Mouse (Mus musculus) embryonic facial prominence, embryonic 13.5 days (tissue): ENCODE results near the gene Ilf3. TPM values are rescaled to one million over a fixed set of nuclear protein-coding genes. Genes with fewer than 3 reads are reported as not detected.
"Not testable (repeated sequence)": the region's sequence is repeated elsewhere in the genome, so short reads cannot be mapped to it uniquely, and the experiment has no call there.

ENCODE experiments used
- ATAC-seq: fragments of 200-750 bp; cut with Nextera tagmentation; 2 replicates; pipeline ENCODE4 v1.8.0; 2017; ENCODE audit warnings: low read depth; ENCODE audit not compliant: insufficient number of reproducible peaks, insufficient read depth, low FRiP score, low TSS enrichment
- H3K27ac ChIP-seq: fragments of 300-500 bp; sonication (generic); 2 replicates; pipeline ENCODE4 v1.5.1; 2015; ENCODE audit warnings: moderate library complexity, mild to moderate bottlenecking, inconsistent platforms
- H3K27me3 ChIP-seq: fragments of 300-500 bp; sonication (generic); 2 replicates; pipeline ENCODE4 v1.6.1; 2015; ENCODE audit warnings: mild to moderate bottlenecking, inconsistent platforms
- H3K36me3 ChIP-seq: fragments of 300-500 bp; sonication (generic); 2 replicates; pipeline ENCODE4 v1.6.1; 2015; ENCODE audit warnings: mild to moderate bottlenecking, inconsistent platforms
- H3K4me1 ChIP-seq: fragments of 300-500 bp; sonication (generic); 2 replicates; pipeline ENCODE4 v1.6.1; 2015; ENCODE audit warnings: inconsistent platforms
- H3K4me2 ChIP-seq: fragments of 300-500 bp; sonication (generic); 2 replicates; pipeline ENCODE4 v1.6.1; 2015; ENCODE audit warnings: moderate library complexity, mild to moderate bottlenecking, inconsistent platforms
- H3K4me3 ChIP-seq: fragments of 300-500 bp; sonication (generic); 2 replicates; pipeline ENCODE4 v1.5.1; 2015; ENCODE audit warnings: mild to moderate bottlenecking, inconsistent platforms
- H3K9ac ChIP-seq: fragments of 300-500 bp; sonication (generic); 2 replicates; pipeline ENCODE4 v1.6.1; 2015; ENCODE audit warnings: mild to moderate bottlenecking, inconsistent platforms
- H3K9me3 ChIP-seq: fragments of 300-500 bp; sonication (generic); 2 replicates; pipeline ENCODE4 v1.6.1; 2016; ENCODE audit warnings: inconsistent platforms
- WGBS: fragments of 180-500 bp; shearing (Covaris S2); methylation state at CpG from one replicate; pipeline ENCODE4 v1.1.7; 2015; ENCODE audit warnings: mixed read lengths; 5-methylcytosine and 5-hydroxymethylcytosine counted together
- polyA plus RNA-seq: library from polyadenylated mRNA; unstranded; fragments of >200 nt; fragmentation: Nextera tagmentation; extraction: Ambion mirVana; gene quantifications from 2 replicates; pipeline ENCODE4 v1.2.1, GENCODE M21; 2015

Gene Ilf3
- polyA plus RNA-seq: 248 and 252 TPM in 2 replicates

DNA sequence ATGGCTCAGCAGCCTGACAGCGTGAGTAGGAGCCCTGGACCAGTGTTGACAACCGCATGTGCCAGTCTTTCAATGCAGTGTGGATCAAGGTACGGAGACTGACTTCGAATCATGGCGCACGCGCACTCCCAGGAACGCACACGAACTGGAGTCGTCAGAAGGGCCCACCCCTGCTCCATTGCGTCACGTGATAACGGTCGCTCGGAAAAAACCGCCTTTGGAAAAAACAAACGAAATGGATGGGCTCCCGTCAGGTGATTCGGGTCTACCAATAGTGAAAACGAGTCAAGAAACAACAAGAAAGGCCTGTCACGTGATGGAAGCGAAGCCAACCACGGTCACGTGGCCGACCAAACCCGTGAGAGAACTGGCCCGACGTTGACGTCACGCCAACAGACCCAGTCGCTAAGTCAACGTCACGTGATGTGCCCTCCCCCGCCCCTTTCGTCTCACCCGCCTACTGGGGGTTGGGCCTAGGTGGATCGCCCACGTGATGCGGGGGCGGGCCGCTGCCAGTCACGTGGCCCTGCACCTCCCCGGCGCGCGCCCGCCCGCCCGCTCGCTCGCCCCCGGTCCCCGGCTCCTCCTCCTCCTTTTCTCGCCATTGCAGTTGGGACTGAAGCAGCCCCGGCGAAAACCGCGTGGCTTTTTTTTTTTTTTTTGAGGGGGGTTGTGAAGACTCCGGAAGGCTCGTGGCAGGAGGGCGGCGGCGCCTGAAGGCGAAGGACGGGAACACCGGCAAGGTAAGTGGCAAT lies at the start of gene Ilf3:
Ilf3 (plus strand) TSS at position 515 of the 755 bp plus-strand sequence.
- whole genome bisulfite sequencing: under 1% methylated on average over 65 of the region's 66 CpGs
- H3K9me3 ChIP-seq: no peaks in the 10 kb centered on the region
- ATAC-seq: peak; percentile 90
- H3K4me1 ChIP-seq: peaks cover 23% of the 10 kb centered on the region
- H3K27ac ChIP-seq: peak within 1 kb of the TSS; percentile 91
- H3K4me2 ChIP-seq: peak within 1 kb of the TSS; percentile 83
- peak within 1 kb of the TSS; percentile 90 for H3K9ac ChIP-seq
- H3K4me3 ChIP-seq: peak within 1 kb of the TSS; percentile 73
- H3K27me3 ChIP-seq: no peaks in the 10 kb centered on the region
- H3K36me3 ChIP-seq: peaks cover 12% of the 10 kb centered on the region

DNA sequence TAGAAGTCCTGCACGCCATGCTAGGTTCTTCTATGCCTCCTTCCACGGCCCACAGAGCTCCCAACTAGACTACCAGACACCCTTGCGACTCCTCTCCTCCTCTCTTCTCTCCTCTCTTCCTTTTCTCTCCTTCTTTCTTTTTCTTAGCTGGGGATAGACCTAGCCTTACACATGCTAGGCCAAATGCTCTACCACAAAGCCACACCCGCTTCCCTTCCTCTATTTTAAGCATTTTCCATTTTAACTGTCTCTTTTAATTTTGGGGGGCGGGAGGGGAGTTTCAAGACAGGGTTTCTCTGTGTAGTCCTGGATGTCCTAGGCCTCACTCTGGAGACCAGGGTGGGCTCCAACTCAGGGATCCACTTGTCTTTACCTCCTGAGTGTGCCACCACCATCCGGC lies 48.9 kb upstream of the Ilf3 start:
- H3K27ac ChIP-seq: no peak overlapping the region
- H3K27me3 ChIP-seq: no peaks in the 10 kb centered on the region
- 92% methylated on average over 6 of the region's 6 CpGs for WGBS
- H3K9ac ChIP-seq: no peak overlapping the region
- H3K4me2 ChIP-seq: no peak overlapping the region
- no peak overlapping the region for H3K4me3 ChIP-seq
- H3K36me3 ChIP-seq: no peaks in the 10 kb centered on the region
- ATAC-seq: no peak
- no peaks in the 10 kb centered on the region for H3K9me3 ChIP-seq
- H3K4me1 ChIP-seq: peaks cover 17% of the 10 kb centered on the region

DNA sequence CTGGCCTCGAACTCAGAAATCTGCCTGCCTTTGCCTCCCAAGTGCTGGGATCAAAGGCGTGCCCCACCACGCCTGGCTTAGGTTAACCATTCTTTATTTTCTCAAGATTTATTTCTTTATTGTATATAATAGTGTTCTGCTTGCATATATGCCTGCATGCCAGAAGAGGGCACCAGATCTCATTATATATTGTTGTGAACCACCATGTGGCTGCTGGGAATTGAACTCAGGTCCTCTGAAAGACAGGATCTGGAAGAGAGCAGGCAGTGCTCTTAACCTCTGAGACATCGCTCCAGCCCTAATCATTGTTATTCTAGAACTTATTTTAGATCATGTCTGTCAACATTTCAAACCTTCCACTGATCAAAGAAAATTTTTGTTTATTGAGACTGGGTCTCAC lies 48.2 kb upstream of the Ilf3 start:
- no peak overlapping the region for H3K9ac ChIP-seq
- 92% methylated on average over 4 of the region's 4 CpGs for WGBS
- no peak for ATAC-seq
- H3K27me3 ChIP-seq: no peaks in the 10 kb centered on the region
- peaks cover under 1% of the 10 kb centered on the region; the same call in 1 of the 2 replicates for H3K36me3 ChIP-seq
- no peak overlapping the region for H3K4me2 ChIP-seq
- peaks cover 17% of the 10 kb centered on the region for H3K4me1 ChIP-seq
- H3K4me3 ChIP-seq: no peak overlapping the region
- no peaks in the 10 kb centered on the region for H3K9me3 ChIP-seq
- H3K27ac ChIP-seq: no peak overlapping the region

DNA sequence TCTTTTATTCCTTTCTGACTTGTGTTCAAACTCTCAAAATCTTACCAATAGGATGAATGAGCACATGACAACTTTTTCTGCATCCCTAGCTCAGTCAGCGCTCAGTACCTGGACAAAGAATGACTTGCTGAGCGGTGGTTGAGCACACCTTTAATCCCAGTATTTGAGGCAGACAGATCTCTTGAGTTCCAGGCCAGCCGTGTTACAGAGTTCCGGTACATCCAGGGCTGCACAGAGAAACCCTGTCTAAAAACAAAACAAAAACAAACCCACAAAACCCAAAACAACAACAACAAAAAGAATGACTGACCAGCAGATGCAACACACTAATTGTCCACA lies 47.4 kb upstream of the Ilf3 start:
- Histone ChIP-seq H3K27me3 (no peaks in the 10 kb centered on the region), H3K4me3 (peak overlapping the region; percentile 81), H3K4me2 (peak overlapping the region; percentile 94), H3K36me3 (peaks cover 8% of the 10 kb centered on the region; the same call in 1 of the 2 replicates), H3K9ac (peak overlapping the region; percentile 88), H3K27ac (0 out of 2 replicates have a peak overlapping the region, but pooled peaks have one; percentile 16), H3K4me1 (peaks cover 17% of the 10 kb centered on the region), H3K9me3 (no peaks in the 10 kb centered on the region)
- ATAC-seq: 0 out of 2 replicates have a peak, but pooled peaks have one; percentile 20
- WGBS: 23% methylated on average over 4 of the region's 4 CpGs

DNA sequence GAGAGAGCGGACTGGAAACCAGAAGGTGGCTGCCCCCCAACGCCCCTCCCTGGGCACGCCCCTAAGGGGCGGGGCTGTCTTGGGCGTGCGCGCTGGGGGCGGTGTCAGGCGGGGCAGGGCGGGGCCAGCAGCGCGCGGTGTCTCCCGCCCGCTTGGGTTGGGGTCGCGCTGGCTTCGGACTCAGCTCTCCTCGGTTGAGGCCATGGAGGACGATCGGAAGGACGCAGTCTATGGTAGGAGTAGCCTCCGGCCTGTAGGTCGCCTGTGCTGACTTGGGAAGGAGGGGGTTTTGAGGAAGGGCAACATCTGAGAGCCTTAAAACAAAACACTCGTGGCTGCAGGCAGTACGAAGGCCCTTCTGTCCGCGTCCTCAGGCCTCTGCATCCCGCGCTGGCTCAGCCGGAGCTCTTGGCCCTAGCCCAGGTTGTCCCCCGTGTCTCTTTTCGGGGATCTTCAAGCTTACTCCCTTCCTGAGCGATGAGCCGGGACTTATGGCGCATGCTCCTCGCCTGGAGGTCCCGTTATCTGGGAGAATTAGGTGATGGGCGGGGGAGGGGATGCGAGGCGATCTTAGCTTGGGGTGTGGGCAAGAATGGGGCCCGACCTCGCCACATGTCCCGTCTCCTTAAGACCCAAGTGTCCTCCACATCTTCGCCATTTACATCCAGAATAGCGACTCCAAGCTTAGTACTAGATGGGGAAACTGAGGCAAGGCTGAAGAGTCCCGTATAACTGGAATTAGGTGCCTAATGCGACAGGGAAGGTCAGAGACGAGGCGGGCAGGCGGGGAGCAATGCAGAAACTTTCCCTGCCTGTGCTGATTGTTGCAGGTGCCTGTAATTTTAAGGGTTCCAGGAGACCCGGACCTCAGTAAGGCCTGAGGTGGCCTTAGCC lies 46.8 kb upstream of the Ilf3 start, which contains the start of gene Slc44a2:
Slc44a2 (plus strand) TSS at position 80 of the 894 bp plus-strand sequence.
- Histone ChIP-seq H3K4me2 (peak within 1 kb of the TSS; percentile 94), H3K4me3 (peak within 1 kb of the TSS; percentile 81), H3K4me1 (peaks cover 17% of the 10 kb centered on the region), H3K9ac (peak within 1 kb of the TSS; percentile 88), H3K27me3 (no peaks in the 10 kb centered on the region), H3K36me3 (peaks cover 8% of the 10 kb centered on the region; the same call in 1 of the 2 replicates), H3K9me3 (no peaks in the 10 kb centered on the region), H3K27ac (peak within 1 kb of the TSS; percentile 57)
- peak; percentile 89 for ATAC-seq
- 1% methylated on average over 52 of the region's 52 CpGs for WGBS

DNA sequence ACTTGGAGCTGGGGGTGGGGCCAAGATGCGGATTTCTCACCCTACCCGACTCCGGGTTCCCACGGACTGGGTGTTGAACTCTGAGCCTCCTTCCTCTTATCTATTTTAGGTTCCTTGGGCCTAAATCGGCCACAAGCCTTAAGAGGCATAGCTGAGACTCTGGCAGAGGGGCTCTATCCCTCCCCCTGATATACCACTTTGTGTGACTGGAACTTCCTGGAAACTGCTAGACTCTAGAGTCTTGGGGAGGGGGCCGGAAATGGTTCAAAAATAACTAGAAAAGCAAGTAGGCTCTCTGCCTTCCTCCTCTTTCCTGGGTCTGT lies 46.2 kb upstream of the Ilf3 start:
- H3K27ac ChIP-seq: 0 out of 2 replicates have a peak overlapping the region, but pooled peaks have one; percentile 28
- ATAC-seq: no peak
- 11% methylated on average over 6 of the region's 6 CpGs for WGBS

DNA sequence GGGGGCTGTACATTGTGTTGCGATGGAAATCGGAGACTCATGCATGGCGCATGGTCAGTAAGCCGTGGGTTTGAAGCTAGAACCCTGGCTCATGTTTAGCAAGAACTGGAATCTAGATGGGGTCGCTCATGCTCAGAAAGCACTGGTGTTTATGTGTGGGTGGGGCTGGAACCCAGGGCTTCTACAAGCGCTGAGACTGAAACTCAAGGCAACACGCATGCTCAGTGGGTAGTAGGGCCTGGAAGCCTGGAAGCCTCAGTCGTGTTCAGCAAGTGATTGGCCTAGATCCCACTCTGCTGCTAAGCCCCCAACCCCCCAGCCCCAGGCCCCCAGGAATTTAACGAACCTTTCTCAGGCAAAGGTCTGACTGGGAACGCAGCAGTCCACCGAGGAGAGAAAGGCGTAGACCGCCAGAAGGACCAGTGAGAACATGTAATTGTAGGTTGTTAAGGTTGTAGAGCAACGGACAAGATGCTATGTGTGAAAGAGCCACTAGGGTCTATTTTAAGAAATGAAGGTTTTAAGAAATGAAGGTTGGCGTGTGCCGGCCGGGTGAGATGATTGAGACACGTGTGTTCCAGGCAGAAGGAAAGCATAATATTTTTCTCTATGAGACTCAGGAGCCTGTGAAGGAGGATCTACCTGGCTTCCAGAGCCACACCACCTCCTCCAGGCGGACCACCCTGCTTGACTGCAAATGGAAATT lies 45.3 kb upstream of the Ilf3 start:
- Histone ChIP-seq H3K36me3 (peaks cover 12% of the 10 kb centered on the region; the same call in 1 of the 2 replicates), H3K9me3 (no peaks in the 10 kb centered on the region), H3K9ac (peak overlapping the region; percentile 88), H3K27ac (no peak overlapping the region), H3K4me2 (peak overlapping the region; percentile 94), H3K4me3 (peak overlapping the region; percentile 81), H3K4me1 (peaks cover 17% of the 10 kb centered on the region), H3K27me3 (no peaks in the 10 kb centered on the region)
- 85% methylated on average over 19 of the region's 19 CpGs for WGBS
- ATAC-seq: no peak

More for the DNA sequence above, 46.2 kb upstream of the Ilf3 start:
- H3K4me1 ChIP-seq: peaks cover 17% of the 10 kb centered on the region
- H3K9ac ChIP-seq: peak overlapping the region; percentile 88
- H3K4me2 ChIP-seq: peak overlapping the region; percentile 94
- H3K4me3 ChIP-seq: peak overlapping the region; percentile 81
- no peaks in the 10 kb centered on the region for H3K27me3 ChIP-seq
- H3K9me3 ChIP-seq: no peaks in the 10 kb centered on the region
- H3K36me3 ChIP-seq: peaks cover 10% of the 10 kb centered on the region; the same call in 1 of the 2 replicates

DNA sequence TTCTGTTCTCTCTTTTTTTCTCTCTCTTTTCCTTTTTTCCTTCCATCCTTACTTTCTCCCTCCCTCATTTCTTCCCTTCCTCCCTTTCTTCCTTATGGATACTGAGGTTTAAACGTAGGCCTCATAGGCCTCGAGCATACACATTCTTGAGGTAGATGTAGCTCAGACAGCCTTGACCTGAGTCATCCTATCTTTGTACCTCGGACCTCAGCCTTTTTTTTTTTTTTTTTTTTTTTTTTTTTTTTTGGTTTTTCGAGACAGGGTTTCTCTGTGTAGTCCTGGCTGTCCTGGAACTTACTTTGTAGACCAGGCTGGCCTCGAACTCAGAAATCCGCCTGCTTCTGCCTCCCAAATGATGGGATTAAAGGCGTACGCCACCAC lies 44.8 kb upstream of the Ilf3 start:
- ATAC-seq, H3K9me3 ChIP-seq, H3K4me3 ChIP-seq, H3K4me2 ChIP-seq, H3K27ac ChIP-seq, H3K9ac ChIP-seq, H3K27me3 ChIP-seq: not testable (repeated sequence)
- Histone ChIP-seq H3K36me3 (peaks cover 12% of the 10 kb centered on the region; the same call in 1 of the 2 replicates), H3K4me1 (peaks cover 17% of the 10 kb centered on the region)
- 86% methylated on average over 8 of the region's 8 CpGs for WGBS

DNA sequence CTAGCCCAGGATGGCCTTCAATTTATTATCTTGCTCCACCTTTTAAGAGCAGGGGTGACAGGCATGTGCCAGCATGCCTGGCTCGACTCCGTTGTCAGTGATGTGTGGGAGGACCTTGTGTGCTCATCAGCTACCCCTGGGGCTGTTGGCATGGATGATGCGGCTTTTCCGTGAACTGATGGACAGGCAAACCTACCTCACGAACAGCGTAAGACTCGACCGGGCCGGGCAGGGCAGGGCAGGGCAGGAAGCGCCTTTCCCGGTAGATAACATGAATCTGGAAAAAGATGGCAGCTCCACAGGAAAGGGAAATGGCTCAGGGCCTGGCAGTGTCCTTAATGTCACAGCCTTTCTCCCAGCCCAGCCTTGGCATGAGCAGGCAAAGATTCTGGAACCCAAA lies 43.4 kb upstream of the Ilf3 start:
- Histone ChIP-seq H3K9ac (no peak overlapping the region), H3K9me3 (no peaks in the 10 kb centered on the region), H3K4me2 (no peak overlapping the region), H3K27ac (no peak overlapping the region), H3K4me3 (no peak overlapping the region), H3K36me3 (peaks cover 12% of the 10 kb centered on the region; the same call in 1 of the 2 replicates), H3K4me1 (peaks cover 17% of the 10 kb centered on the region), H3K27me3 (no peaks in the 10 kb centered on the region)
- ATAC-seq: no peak
- WGBS: 88% methylated on average over 11 of the region's 11 CpGs

DNA sequence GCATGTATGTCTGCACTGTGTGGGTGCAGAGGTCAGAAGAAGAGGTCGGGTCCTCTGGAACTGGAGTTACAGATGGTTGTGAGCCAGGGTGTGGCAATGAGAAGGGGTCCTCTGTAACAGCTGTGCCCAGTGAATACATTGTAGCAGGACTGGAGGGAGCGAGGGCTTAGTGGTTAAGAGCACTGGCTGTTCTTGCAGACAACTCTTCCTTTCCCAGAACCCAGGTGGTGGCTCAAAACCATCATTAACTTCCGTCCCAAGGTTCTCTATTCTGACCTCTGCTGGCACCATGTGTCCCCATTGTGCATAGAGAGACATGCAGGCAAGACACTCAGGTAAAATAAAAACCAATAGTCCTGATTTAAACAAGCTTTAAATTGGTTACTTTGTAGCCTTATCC lies 40.1 kb upstream of the Ilf3 start:
- Histone ChIP-seq H3K27me3 (no peaks in the 10 kb centered on the region), H3K9me3 (no peaks in the 10 kb centered on the region), H3K27ac (no peak overlapping the region), H3K4me3 (no peak overlapping the region), H3K4me2 (no peak overlapping the region), H3K36me3 (peaks cover 16% of the 10 kb centered on the region; the same call in 1 of the 2 replicates), H3K9ac (no peak overlapping the region), H3K4me1 (peaks cover 9% of the 10 kb centered on the region)
- no peak for ATAC-seq
- WGBS: 74% methylated on average over 3 of the region's 3 CpGs

DNA sequence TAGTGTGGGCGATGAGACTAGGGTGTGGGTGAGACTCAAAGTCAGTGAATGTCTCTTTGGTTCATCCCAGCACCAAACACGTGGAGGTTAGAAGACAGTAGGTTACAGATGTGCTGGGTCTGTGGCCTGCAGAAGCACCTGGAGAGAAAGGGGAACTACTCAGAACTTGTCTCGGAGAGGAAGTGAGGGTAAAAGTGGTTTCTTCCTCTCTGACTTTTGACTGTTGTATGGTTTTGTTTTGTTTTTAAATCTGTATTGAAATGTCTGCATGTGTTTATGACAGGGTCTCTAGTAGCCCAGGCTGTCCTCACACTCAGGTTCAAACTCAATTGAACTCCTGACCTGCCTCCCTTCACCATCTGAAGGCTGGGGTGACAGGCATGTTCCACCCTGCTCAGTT lies 39.6 kb upstream of the Ilf3 start:
- peaks cover 14% of the 10 kb centered on the region for H3K4me1 ChIP-seq
- no peak overlapping the region for H3K4me2 ChIP-seq
- H3K9ac ChIP-seq: no peak overlapping the region
- no peaks in the 10 kb centered on the region for H3K9me3 ChIP-seq
- peaks cover 16% of the 10 kb centered on the region; the same call in 1 of the 2 replicates for H3K36me3 ChIP-seq
- no peaks in the 10 kb centered on the region for H3K27me3 ChIP-seq
- WGBS: 77% methylated on average over 3 of the region's 3 CpGs
- H3K4me3 ChIP-seq: no peak overlapping the region
- no peak for ATAC-seq
- no peak overlapping the region for H3K27ac ChIP-seq
